Mouse (Mus musculus): ENCODE results near the gene Lefty1. TPM values are rescaled to one million over a fixed set of nuclear protein-coding genes. Genes with fewer than 3 reads are reported as not detected.
"Not testable (repeated sequence)": the region's sequence is repeated elsewhere in the genome, so short reads cannot be mapped to it uniquely, and the experiment has no call there.

Lefty1 gene
- polyA plus RNA-seq, 1 experiment, result 1.5 TPM

DNA sequence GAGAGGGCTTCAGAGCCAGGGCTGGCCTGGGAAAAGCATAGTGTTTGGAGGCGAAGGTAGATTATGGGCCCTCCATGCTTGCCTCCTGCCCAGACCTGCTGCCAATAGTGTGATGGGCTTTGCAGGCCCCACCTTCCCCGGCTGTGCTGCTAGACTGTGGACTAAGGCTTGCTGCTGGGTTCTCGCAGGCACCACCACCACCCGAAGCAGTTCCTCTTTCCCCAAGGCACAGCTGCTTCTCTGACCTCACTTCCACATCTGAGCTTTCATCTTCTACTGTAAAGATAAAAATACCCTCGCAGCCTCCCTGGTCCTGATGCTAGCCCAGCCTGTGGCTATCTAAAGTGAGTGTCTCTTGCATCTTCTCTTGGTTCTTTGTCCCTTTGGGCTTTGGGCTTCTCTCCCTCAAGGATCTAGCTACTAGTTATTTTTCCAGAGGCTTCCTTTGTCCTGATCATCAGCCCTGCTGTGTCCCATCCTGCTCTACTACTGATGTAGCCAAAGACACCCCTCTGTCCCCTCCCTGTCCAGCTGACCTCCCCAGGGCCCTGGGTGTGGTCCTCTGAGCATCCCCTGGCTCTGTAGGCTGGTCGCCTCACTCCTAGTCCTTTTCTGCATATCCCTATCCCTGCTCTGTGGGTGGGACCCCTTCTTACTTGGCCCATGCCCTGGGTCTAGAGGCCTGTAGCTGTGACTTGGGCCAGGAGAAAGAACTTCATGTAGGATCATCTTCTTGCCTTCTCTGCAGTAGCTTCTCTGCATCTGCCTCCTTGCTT is 12.4 kb upstream of the Lefty1 start:
- Histone ChIP-seq H3K27ac (ENCODE audit: control insufficient read depth, insufficient read depth, low read depth, low read length) (no peak overlapping the region), H3K4me1 (ENCODE audit: control insufficient read depth, insufficient read depth, low read length) (peaks cover 3% of the 10 kb centered on the region)
- TF ChIP-seq POLR2A (IDR thresholded peaks at IDR 0.05; ENCODE audit: control insufficient read depth, low read depth, low read length) (no peak), CTCF (IDR thresholded peaks at IDR 0.05; ENCODE audit: control insufficient read depth, insufficient read depth, insufficient replicate concordance, low read depth, low read length) (no peak)

DNA sequence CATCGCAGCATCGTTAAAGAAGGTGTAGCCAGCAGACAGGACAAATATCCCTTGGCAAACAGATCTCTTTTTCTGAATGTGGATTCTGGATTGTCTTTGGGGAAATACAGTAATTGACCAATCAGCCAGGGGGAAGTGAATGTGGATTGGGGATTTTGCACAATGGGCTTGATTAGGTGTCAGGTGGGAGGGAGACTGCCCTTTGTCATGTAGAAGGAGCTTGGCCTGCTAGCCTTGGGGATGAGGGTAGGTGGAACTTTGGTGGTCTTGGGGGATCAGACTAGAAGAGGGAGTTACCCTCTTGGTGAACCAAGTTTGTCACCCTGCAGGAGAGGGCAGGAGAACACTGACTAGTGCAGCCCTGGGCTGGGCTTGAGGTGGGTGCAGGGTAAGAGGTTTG is 10.1 kb upstream of the Lefty1 start:
- H3K27ac ChIP-seq (ENCODE audit: control insufficient read depth, insufficient read depth, low read depth, low read length), result no peak overlapping the region; the same call in 1 of the 2 replicates
- H3K27me3 ChIP-seq (ENCODE audit: control insufficient read depth, insufficient read depth, low read length), result no peaks in the 10 kb centered on the region
- no peak overlapping the region for H3K4me3 ChIP-seq (ENCODE audit: control insufficient read depth, low read depth, low read length)
- TF ChIP-seq POLR2A (IDR thresholded peaks at IDR 0.05; ENCODE audit: control insufficient read depth, low read depth, low read length) (no peak), CTCF (IDR thresholded peaks at IDR 0.05; ENCODE audit: control insufficient read depth, insufficient read depth, insufficient replicate concordance, low read depth, low read length) (no peak)
- H3K36me3 ChIP-seq (ENCODE audit: control insufficient read depth, insufficient read depth, low read length), result no peaks in the 10 kb centered on the region
- H3K4me1 ChIP-seq (ENCODE audit: control insufficient read depth, insufficient read depth, low read length), result peaks cover 3% of the 10 kb centered on the region

More for the DNA sequence above, 12.4 kb upstream of the Lefty1 start:
- Histone ChIP-seq H3K4me3 (ENCODE audit: control insufficient read depth, low read depth, low read length) (no peak overlapping the region), H3K27me3 (ENCODE audit: control insufficient read depth, insufficient read depth, low read length) (no peaks in the 10 kb centered on the region), H3K36me3 (ENCODE audit: control insufficient read depth, insufficient read depth, low read length) (no peaks in the 10 kb centered on the region)

DNA sequence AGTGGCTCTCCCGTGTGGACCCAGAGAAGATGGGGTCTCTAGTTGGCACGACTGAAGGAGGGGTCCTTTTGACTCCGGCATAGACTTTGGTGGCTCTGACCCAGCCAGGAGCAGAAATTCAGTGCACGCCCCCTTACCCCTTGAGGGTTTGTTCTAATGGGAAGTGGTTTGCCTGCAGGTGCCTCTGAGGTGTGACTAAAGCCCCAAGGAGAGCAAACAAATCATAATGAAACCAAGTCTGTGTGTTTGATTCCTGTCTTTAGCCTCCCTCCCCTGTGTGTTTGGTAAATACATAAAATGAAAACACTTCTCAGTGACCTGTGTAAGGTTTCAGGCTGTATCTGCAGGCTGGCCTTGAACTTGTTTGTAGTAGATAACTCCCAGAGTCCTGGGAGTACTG is 8.5 kb upstream of the Lefty1 start:
- no peaks in the 10 kb centered on the region for H3K27me3 ChIP-seq (ENCODE audit: control insufficient read depth, insufficient read depth, low read length)
- no peak for TF ChIP-seq CTCF (IDR thresholded peaks at IDR 0.05; ENCODE audit: control insufficient read depth, insufficient read depth, insufficient replicate concordance, low read depth, low read length)
- peaks cover 3% of the 10 kb centered on the region for H3K4me1 ChIP-seq (ENCODE audit: control insufficient read depth, insufficient read depth, low read length)
- no peak overlapping the region for H3K4me3 ChIP-seq (ENCODE audit: control insufficient read depth, low read depth, low read length)
- H3K36me3 ChIP-seq (ENCODE audit: control insufficient read depth, insufficient read depth, low read length), result no peaks in the 10 kb centered on the region
- H3K27ac ChIP-seq (ENCODE audit: control insufficient read depth, insufficient read depth, low read depth, low read length), result no peak overlapping the region

DNA sequence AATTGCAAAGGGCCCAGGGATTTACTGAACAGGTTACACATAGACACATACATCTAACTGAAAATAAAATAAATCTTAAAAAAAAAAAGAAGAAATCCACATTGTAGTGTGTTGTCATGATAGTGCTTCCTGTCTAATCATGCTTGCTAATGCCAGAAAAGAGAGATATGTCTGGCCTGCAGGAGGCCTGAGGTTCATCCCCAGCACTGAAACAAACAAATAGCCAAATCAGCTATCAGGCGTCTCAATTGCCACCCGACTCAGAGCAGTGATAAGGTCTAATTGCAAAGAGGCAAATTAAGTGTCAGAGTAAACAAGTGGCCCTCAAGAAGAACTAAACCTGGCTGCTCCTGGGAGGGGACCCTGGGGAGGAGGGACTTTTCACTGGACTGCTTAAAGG is 5.2 kb upstream of the Lefty1 start:
- H3K4me1 ChIP-seq (ENCODE audit: control insufficient read depth, insufficient read depth, low read length), result peaks cover 3% of the 10 kb centered on the region
- H3K4me3 ChIP-seq (ENCODE audit: control insufficient read depth, low read depth, low read length), result no peak overlapping the region
- no peak for TF ChIP-seq CTCF (IDR thresholded peaks at IDR 0.05; ENCODE audit: control insufficient read depth, insufficient read depth, insufficient replicate concordance, low read depth, low read length)
- TF ChIP-seq POLR2A (IDR thresholded peaks at IDR 0.05; ENCODE audit: control insufficient read depth, low read depth, low read length), result no peak
- no peaks in the 10 kb centered on the region for H3K27me3 ChIP-seq (ENCODE audit: control insufficient read depth, insufficient read depth, low read length)
- H3K27ac ChIP-seq (ENCODE audit: control insufficient read depth, insufficient read depth, low read depth, low read length), result no peak overlapping the region
- no peaks in the 10 kb centered on the region for H3K36me3 ChIP-seq (ENCODE audit: control insufficient read depth, insufficient read depth, low read length)

DNA sequence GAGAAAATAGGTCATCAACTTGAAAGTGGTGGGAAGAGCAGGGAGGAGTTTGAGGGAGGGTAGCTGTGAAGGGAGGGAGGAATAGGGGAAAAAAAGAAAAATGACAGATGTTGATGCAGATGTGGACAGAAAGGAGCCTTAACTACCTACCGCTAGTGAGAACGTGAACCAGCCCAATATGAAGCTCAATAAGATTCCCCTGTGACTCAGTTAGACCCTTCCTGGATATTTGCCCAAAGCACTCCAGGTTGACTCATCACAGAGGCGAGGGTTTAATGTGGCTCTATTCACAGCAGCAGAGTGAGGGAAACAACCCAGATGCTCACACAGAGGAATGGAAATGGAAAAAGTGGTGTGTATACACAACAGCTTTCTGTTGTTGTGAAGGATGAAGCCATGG is 3.7 kb upstream of the Lefty1 start:
- TF ChIP-seq CTCF (IDR thresholded peaks at IDR 0.05; ENCODE audit: control insufficient read depth, insufficient read depth, insufficient replicate concordance, low read depth, low read length) (no peak), POLR2A (IDR thresholded peaks at IDR 0.05; ENCODE audit: control insufficient read depth, low read depth, low read length) (no peak)
- Histone ChIP-seq H3K36me3 (ENCODE audit: control insufficient read depth, insufficient read depth, low read length) (no peaks in the 10 kb centered on the region), H3K27me3 (ENCODE audit: control insufficient read depth, insufficient read depth, low read length) (no peaks in the 10 kb centered on the region), H3K27ac (ENCODE audit: control insufficient read depth, insufficient read depth, low read depth, low read length) (no peak overlapping the region), H3K4me1 (ENCODE audit: control insufficient read depth, insufficient read depth, low read length) (no peaks in the 10 kb centered on the region), H3K4me3 (ENCODE audit: control insufficient read depth, low read depth, low read length) (no peak overlapping the region)

DNA sequence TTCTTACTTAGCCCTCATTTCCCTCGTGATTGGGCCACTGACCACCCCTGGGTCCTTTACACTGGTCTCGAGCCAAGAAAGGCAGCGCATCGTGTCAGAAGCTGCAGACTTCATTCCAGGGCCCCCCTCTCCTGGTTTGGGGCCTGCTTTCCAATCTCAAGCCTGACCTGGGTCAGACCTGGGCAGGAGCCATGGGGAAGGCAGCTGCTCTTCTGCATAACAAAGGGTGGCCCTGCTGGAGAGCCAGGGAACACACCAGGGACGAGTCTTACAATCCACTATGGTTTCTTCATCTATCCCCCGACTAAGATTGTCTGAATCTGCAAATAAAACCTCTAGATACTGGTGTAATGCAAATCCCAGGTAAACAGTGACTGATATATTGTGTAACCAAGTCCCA is 1.2 kb upstream of the Lefty1 start:
- Histone ChIP-seq H3K4me1 (ENCODE audit: control insufficient read depth, insufficient read depth, low read length) (peaks cover 4% of the 10 kb centered on the region; the same call in 1 of the 2 replicates), H3K27me3 (ENCODE audit: control insufficient read depth, insufficient read depth, low read length) (no peaks in the 10 kb centered on the region), H3K27ac (ENCODE audit: control insufficient read depth, insufficient read depth, low read depth, low read length) (no peak overlapping the region), H3K4me3 (ENCODE audit: control insufficient read depth, low read depth, low read length) (no peak overlapping the region), H3K36me3 (ENCODE audit: control insufficient read depth, insufficient read depth, low read length) (no peaks in the 10 kb centered on the region)
- no peak for TF ChIP-seq POLR2A (IDR thresholded peaks at IDR 0.05; ENCODE audit: control insufficient read depth, low read depth, low read length)

DNA sequence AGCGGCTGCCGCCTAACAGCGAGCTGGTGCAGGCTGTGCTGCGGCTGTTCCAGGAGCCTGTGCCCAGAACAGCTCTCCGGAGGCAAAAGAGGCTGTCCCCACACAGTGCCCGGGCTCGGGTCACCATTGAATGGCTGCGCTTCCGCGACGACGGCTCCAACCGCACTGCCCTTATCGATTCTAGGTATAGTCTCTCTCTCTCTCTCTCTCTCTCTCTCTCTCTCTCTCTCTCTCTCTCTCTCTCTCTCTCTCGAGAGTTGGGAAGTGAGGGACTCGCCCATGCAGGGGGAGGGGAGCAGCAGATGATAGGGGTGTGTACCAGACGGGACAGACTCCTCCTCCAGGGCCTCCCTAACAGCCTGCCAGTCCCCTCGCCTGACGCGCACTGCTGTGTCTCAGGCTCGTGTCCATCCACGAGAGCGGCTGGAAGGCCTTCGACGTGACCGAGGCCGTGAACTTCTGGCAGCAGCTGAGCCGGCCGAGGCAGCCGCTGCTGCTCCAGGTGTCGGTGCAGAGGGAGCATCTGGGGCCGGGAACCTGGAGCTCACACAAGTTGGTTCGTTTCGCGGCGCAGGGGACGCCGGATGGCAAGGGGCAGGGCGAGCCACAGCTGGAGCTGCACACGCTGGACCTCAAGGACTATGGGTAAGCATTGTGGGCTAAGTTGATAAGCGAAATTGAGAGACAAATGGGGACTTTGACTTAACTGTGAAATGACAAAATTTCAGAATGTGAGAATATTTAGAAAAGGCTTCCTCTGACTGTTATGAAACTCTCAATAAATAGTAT is 2.0 kb downstream of the Lefty1 start:
- H3K27me3 ChIP-seq (ENCODE audit: control insufficient read depth, insufficient read depth, low read length); H3K4me1 ChIP-seq (ENCODE audit: control insufficient read depth, insufficient read depth, low read length); H3K36me3 ChIP-seq (ENCODE audit: control insufficient read depth, insufficient read depth, low read length); H3K27ac ChIP-seq (ENCODE audit: control insufficient read depth, insufficient read depth, low read depth, low read length): not testable (repeated sequence)
- peak overlapping the region; percentile 39 for H3K4me3 ChIP-seq (ENCODE audit: control insufficient read depth, low read depth, low read length)

DNA sequence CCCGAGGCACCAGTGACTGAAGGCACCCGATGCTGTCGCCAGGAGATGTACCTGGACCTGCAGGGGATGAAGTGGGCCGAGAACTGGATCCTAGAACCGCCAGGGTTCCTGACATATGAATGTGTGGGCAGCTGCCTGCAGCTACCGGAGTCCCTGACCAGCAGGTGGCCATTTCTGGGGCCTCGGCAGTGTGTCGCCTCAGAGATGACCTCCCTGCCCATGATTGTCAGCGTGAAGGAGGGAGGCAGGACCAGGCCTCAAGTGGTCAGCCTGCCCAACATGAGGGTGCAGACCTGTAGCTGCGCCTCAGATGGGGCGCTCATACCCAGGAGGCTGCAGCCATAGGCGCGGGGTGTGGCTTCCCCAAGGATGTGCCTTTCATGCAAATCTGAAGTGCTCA is 2.8 kb downstream of the Lefty1 start:
- not testable (repeated sequence) for H3K36me3 ChIP-seq (ENCODE audit: control insufficient read depth, insufficient read depth, low read length); H3K27ac ChIP-seq (ENCODE audit: control insufficient read depth, insufficient read depth, low read depth, low read length); H3K27me3 ChIP-seq (ENCODE audit: control insufficient read depth, insufficient read depth, low read length); H3K4me3 ChIP-seq (ENCODE audit: control insufficient read depth, low read depth, low read length)
- H3K4me1 ChIP-seq (ENCODE audit: control insufficient read depth, insufficient read depth, low read length), result peaks cover 11% of the 10 kb centered on the region

DNA sequence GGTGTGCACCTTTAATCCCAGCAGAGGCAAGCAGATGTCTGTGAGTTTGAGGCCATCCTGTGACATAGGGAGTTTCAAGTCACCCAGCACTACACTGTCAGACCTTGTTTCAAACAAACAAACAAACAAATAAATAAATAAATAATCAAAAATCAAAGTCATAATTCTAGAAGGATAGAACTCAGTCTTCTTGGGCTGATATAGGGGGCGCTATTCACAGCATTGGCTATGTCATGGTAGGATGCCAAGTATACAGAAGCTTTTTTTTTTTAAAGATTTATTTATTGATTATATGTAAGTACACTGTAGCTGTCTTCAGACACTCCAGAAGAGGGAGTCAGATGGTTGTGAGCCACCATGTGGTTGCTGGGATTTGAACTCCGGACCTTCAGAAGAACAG is 4.0 kb downstream of the Lefty1 start:
- peaks cover 11% of the 10 kb centered on the region for H3K4me1 ChIP-seq (ENCODE audit: control insufficient read depth, insufficient read depth, low read length)
- H3K27ac ChIP-seq (ENCODE audit: control insufficient read depth, insufficient read depth, low read depth, low read length); H3K27me3 ChIP-seq (ENCODE audit: control insufficient read depth, insufficient read depth, low read length): not testable (repeated sequence)

More for the DNA sequence above, 4.0 kb downstream of the Lefty1 start:
- H3K4me3 ChIP-seq (ENCODE audit: control insufficient read depth, low read depth, low read length); H3K36me3 ChIP-seq (ENCODE audit: control insufficient read depth, insufficient read depth, low read length): not testable (repeated sequence)
